9 mouse cellular contexts compared by ENCODE assay signal in the genomic region with DNA sequence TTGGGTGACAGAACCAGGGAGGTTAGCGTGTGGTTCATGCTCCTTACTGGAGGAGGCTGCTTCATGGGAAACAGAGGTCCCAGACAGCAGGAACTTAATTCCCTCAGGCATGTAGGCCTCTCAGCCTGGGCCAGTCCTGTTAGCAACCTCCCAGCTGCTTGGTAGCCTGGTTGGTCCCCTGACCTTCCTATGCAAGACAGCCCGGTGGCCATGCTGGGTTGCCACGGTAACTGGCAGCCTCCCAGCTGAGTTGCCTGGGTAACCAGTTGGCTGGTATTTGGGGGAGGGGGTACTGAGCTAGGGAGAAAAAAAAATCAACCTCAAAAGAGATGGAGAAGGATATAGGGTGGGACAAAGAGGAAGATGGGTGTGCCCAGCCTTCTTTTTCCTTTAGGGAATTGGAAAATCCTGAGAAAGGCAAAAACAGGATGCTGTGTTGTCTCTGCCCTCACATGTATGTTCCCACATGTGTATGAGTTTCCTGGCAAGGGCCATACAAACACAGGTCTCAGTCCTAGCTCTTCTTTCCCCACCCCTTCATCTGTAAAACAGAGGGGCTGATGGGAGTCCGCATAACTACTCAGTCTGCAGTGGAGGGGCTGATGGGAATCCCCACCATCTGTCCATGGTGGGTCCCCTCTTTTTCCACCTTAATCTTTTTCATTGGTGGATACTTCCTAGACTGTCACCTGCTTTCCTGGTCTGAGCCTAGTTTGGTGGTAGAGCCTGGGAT. TPM values are rescaled to one million over a fixed set of nuclear protein-coding genes. Genes with fewer than 3 reads are reported as not detected.
DNase-seq lines count a peak whose midpoint lies in the region; ATAC-seq and TF ChIP-seq lines count a peak whose summit lies in the region.
"Had no signal": no experiment of that assay in that cellular context is flagged by ENCODE, and none has a peak within 500 bp of the region (broad histone marks: within the 10 kb centered on the region; RNA-seq: fewer than 3 reads in every experiment).

No protein-coding gene starts in this region.

- no peak for DNase-seq in heart, adult 11 months
- no peak for DNase-seq in heart, postnatal 0 days (ENCODE audit: low spot score)
- peak; percentile 93 for DNase-seq in midbrain, postnatal 0 days (ENCODE audit: low spot score)
- no peak for DNase-seq in kidney, adult 9 months
- no peak for DNase-seq in left cerebral cortex, adult 8-10 months (ENCODE audit: low spot score in 2 of 2)
- no peak for DNase-seq in kidney, postnatal 14 days

- H3K9ac ChIP-seq in heart, embryonic 15.5 days, result no peak overlapping the region
- no peak overlapping the region for H3K9ac ChIP-seq in heart, postnatal 0 days (replicated peaks; ENCODE audit: low read depth, low read length)
- H3K9ac ChIP-seq in midbrain, postnatal 0 days (replicated peaks; ENCODE audit: low read length, poor library complexity, severe bottlenecking), result no peak overlapping the region; the same call in 1 of the 2 replicates

- H3K36me3 ChIP-seq in heart, embryonic 15.5 days, result no peaks in the 10 kb centered on the region
- no peaks in the 10 kb centered on the region for H3K36me3 ChIP-seq in heart, postnatal 0 days (replicated peaks; ENCODE audit: control insufficient read depth, insufficient read depth, low read length)
- H3K36me3 ChIP-seq in midbrain, postnatal 0 days (ENCODE audit: insufficient read depth, low read length), result no peaks in the 10 kb centered on the region

- peak overlapping the region; percentile 35 for H3K27ac ChIP-seq in heart, embryonic 15.5 days
- H3K27ac ChIP-seq in brown adipose tissue, adult 24 weeks (replicated peaks; ENCODE audit: low read depth, low read length), result peak overlapping the region; percentile 36; the same call in 1 of the 2 replicates
- H3K27ac ChIP-seq in heart, postnatal 0 days (ENCODE audit: low read depth), result peak overlapping the region; percentile 38; the same call in 1 of the 2 replicates
- peak overlapping the region; percentile 65 for H3K27ac ChIP-seq in midbrain, postnatal 0 days (ENCODE audit: low read depth, low read length)

- WGBS in heart, embryonic 15.5 days, result 28% methylated on average over 4 of the region's 4 CpGs
- WGBS in heart, postnatal 0 days, result 33% methylated on average over 4 of the region's 4 CpGs
- WGBS in midbrain, postnatal 0 days, result 8% methylated on average over 4 of the region's 4 CpGs

- ATAC-seq in heart, embryonic 15.5 days (replicated peaks; ENCODE audit: insufficient number of reproducible peaks, insufficient read depth, low FRiP score, low read depth), result no peak
- 0 out of 2 replicates have a peak, but pooled peaks have one; percentile 18 for ATAC-seq in heart, postnatal 0 days (ENCODE audit: insufficient read depth, low read depth)
- ATAC-seq in midbrain, postnatal 0 days (ENCODE audit: low FRiP score), result peak; percentile 73
- ATAC-seq: intestine, embryonic 16.5 days had no signal

- no peak overlapping the region for H3K4me3 ChIP-seq in heart, embryonic 15.5 days
- H3K4me3 ChIP-seq in brown adipose tissue, adult 24 weeks (ENCODE audit: insufficient read depth, low read depth, low read length), result no peak overlapping the region
- no peak overlapping the region for H3K4me3 ChIP-seq in heart, postnatal 0 days (ENCODE audit: low read depth, low read length)
- H3K4me3 ChIP-seq in midbrain, postnatal 0 days (ENCODE audit: low read depth, low read length), result no peak overlapping the region

- no peaks in the 10 kb centered on the region for H3K9me3 ChIP-seq in heart, embryonic 15.5 days (replicated peaks)
- H3K9me3 ChIP-seq in heart, postnatal 0 days (replicated peaks; ENCODE audit: control insufficient read depth, low read length), result no peaks in the 10 kb centered on the region
- no peaks in the 10 kb centered on the region for H3K9me3 ChIP-seq in midbrain, postnatal 0 days (ENCODE audit: low read length)

- peak overlapping the region; percentile 2; the same call in 1 of the 2 replicates for H3K4me2 ChIP-seq in heart, embryonic 15.5 days
- H3K4me2 ChIP-seq in heart, postnatal 0 days (ENCODE audit: low read depth, low read length), result 0 out of 2 replicates have a peak overlapping the region, but pooled peaks have one; percentile 25
- H3K4me2 ChIP-seq in midbrain, postnatal 0 days (ENCODE audit: low read depth, low read length, poor library complexity, severe bottlenecking), result peak overlapping the region; percentile 24; the same call in 1 of the 2 replicates

- peaks cover 1% of the 10 kb centered on the region; the same call in 1 of the 2 replicates for H3K27me3 ChIP-seq in heart, embryonic 15.5 days
- 0 out of 2 replicates have a peak, but pooled peaks cover 3% of the 10 kb centered on the region for H3K27me3 ChIP-seq in heart, postnatal 0 days (ENCODE audit: control insufficient read depth, insufficient read depth, low read length)
- H3K27me3 ChIP-seq in midbrain, postnatal 0 days (ENCODE audit: insufficient read depth, low read length), result no peaks in the 10 kb centered on the region

- H3K4me1 ChIP-seq in heart, embryonic 15.5 days (replicated peaks), result peaks cover 13% of the 10 kb centered on the region
- H3K4me1 ChIP-seq in brown adipose tissue, adult 24 weeks (ENCODE audit: control insufficient read depth, insufficient read depth, insufficient read length, low read length), result peaks cover 11% of the 10 kb centered on the region
- H3K4me1 ChIP-seq in heart, postnatal 0 days (ENCODE audit: control insufficient read depth, insufficient read depth), result 0 out of 2 replicates have a peak, but pooled peaks cover 9% of the 10 kb centered on the region
- peaks cover 9% of the 10 kb centered on the region; the same call in 1 of the 2 replicates for H3K4me1 ChIP-seq in midbrain, postnatal 0 days (ENCODE audit: insufficient read depth, low read length)

- no peak for TF ChIP-seq EP300 in heart, postnatal 0 days (IDR thresholded peaks at IDR 0.05; ENCODE audit: low read depth)

- no peak for TF ChIP-seq CTCF in heart, postnatal 0 days (IDR thresholded peaks at IDR 0.05; ENCODE audit: low read depth)
- no peak for TF ChIP-seq CTCF in midbrain, postnatal 0 days (IDR thresholded peaks at IDR 0.05)

RNA-seq across cellular contexts. Expression of a gene that starts 24.1 kb away (rescaled TPM):
- polyA plus RNA-seq in heart, embryonic 15.5 days (2015; fragmentation: Nextera tagmentation; extraction: Ambion mirVana), result 12.2 and 13.8 TPM in 2 replicates
- 2.2 and 4.2 TPM in 2 replicates for polyA plus RNA-seq in brown adipose tissue, adult 24 weeks (2012; ENCODE audit: insufficient read depth, insufficient read length, missing spikeins)
- total RNA-seq in heart, postnatal 0 days (2014; rRNA removed; ENCODE audit: low replicate concordance), result 19.2 and 36.1 TPM in 2 replicates
- 4.8 and 7.0 TPM in 2 replicates for polyA plus RNA-seq in heart, postnatal 0 days (2015; fragmentation: Nextera tagmentation; extraction: Ambion mirVana)
- 49.3 and 52.2 TPM in 2 replicates for total RNA-seq in midbrain, postnatal 0 days (2014; rRNA removed)
- 9.4 and 11.9 TPM in 2 replicates for polyA plus RNA-seq in midbrain, postnatal 0 days (2015; fragmentation: Nextera tagmentation; extraction: Ambion mirVana)
- 10 to 100 TPM; 83.6 to 89.6 (median 88.4) TPM for total RNA-seq in left cerebral cortex, adult 8-10 months (2022)

RNA-seq across cellular contexts. Expression of a gene that starts 57.2 kb away (rescaled TPM):
- 20.2 and 24.3 TPM in 2 replicates for polyA plus RNA-seq in heart, embryonic 15.5 days (2015; fragmentation: Nextera tagmentation; extraction: Ambion mirVana)
- polyA plus RNA-seq in brown adipose tissue, adult 24 weeks (2012; ENCODE audit: insufficient read depth, insufficient read length, missing spikeins), result 61.9 and 64.2 TPM in 2 replicates
- 24.4 and 34.8 TPM in 2 replicates for total RNA-seq in heart, postnatal 0 days (2014; rRNA removed; ENCODE audit: low replicate concordance)
- polyA plus RNA-seq in heart, postnatal 0 days (2015; fragmentation: Nextera tagmentation; extraction: Ambion mirVana), result 10.5 and 12.2 TPM in 2 replicates
- 42.3 and 45.3 TPM in 2 replicates for total RNA-seq in midbrain, postnatal 0 days (2014; rRNA removed)
- polyA plus RNA-seq in midbrain, postnatal 0 days (2015; fragmentation: Nextera tagmentation; extraction: Ambion mirVana), result 16.9 and 17.5 TPM in 2 replicates
- total RNA-seq in left cerebral cortex, adult 8-10 months (2022), result 10 to 100 TPM; 41.0 to 43.6 (median 42.0) TPM
